Mouse (Mus musculus): ENCODE measurements around the gene Gm49358. TPM values are rescaled to one million over a fixed set of nuclear protein-coding genes. Genes with fewer than 3 reads are reported as not detected.

Gene Gm49358
- polyA plus RNA-seq, 1 experiment = not detected

DNA sequence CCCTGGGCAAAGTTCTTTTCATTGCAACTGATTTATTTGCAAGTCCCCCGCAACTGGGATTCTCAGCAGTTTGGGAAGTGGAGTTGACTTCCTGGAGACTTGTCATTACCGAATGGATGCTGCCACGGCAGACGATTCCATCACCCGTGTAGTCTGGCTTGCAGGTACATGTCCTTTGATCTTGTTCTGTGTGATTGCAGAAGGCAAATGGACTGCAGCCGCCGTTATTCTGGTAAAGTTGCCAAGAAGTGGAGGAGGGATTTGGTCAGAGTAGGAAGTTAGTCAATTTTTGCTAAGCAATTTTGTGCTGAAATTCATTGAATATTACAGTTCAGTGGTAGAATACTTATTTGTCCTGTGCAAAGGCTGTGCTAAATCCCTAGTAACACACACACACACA, 114.9 kb downstream of the Gm49358 start:
- Histone ChIP-seq H3K36me3 (ENCODE audit: control insufficient read depth, insufficient read depth, low read length) (no peaks in the 10 kb centered on the region), H3K4me1 (ENCODE audit: control insufficient read depth, insufficient read depth, insufficient read length) (no peaks in the 10 kb centered on the region), H3K4me3 (ENCODE audit: extremely low read depth, insufficient read depth, insufficient read length) (no peak overlapping the region), H3K27me3 (ENCODE audit: control insufficient read depth, insufficient read depth, low read length) (no peaks in the 10 kb centered on the region), H3K27ac (ENCODE audit: insufficient read depth, low read length) (no peak overlapping the region)
- DNase-seq (ENCODE audit: low read depth in 1 of 2, low spot score in 2 of 2) = no peak
- WGBS = 83% methylated on average over 7 of the region's 7 CpGs
- TF ChIP-seq POLR2A (IDR thresholded peaks at IDR 0.05; ENCODE audit: low read depth, low read length) (no peak), CTCF (IDR thresholded peaks at IDR 0.05; ENCODE audit: extremely low read depth, insufficient read depth, insufficient read length, insufficient replicate concordance) (no peak)

- Histone ChIP-seq H3K27me3 (ENCODE audit: control insufficient read depth, insufficient read depth, low read length) (no peaks in the 10 kb centered on the region), H3K36me3 (ENCODE audit: control insufficient read depth, insufficient read depth, low read length) (no peaks in the 10 kb centered on the region), H3K4me1 (ENCODE audit: control insufficient read depth, insufficient read depth, insufficient read length) (no peaks in the 10 kb centered on the region), H3K27ac (ENCODE audit: insufficient read depth, low read length) (no peak overlapping the region), H3K4me3 (ENCODE audit: extremely low read depth, insufficient read depth, insufficient read length) (no peak overlapping the region)
- DNase-seq (ENCODE audit: low read depth in 1 of 2, low spot score in 2 of 2) = no peak
- WGBS = 72% methylated on average over 5 of the region's 5 CpGs
- no peak for TF ChIP-seq CTCF (IDR thresholded peaks at IDR 0.05; ENCODE audit: extremely low read depth, insufficient read depth, insufficient read length, insufficient replicate concordance)
- TF ChIP-seq POLR2A (IDR thresholded peaks at IDR 0.05; ENCODE audit: low read depth, low read length) = no peak
Observed at GRCm38 (mm10) chr10:86880071-86880806, 116.5 kb downstream of the Gm49358 start.

- TF ChIP-seq CTCF (IDR thresholded peaks at IDR 0.05; ENCODE audit: extremely low read depth, insufficient read depth, insufficient read length, insufficient replicate concordance) = no peak
- TF ChIP-seq POLR2A (IDR thresholded peaks at IDR 0.05; ENCODE audit: low read depth, low read length) = no peak
- no peak for DNase-seq (ENCODE audit: low read depth in 1 of 2, low spot score in 2 of 2)
- Histone ChIP-seq H3K27me3 (ENCODE audit: control insufficient read depth, insufficient read depth, low read length) (no peaks in the 10 kb centered on the region), H3K4me3 (ENCODE audit: extremely low read depth, insufficient read depth, insufficient read length) (no peak overlapping the region), H3K27ac (ENCODE audit: insufficient read depth, low read length) (no peak overlapping the region), H3K36me3 (ENCODE audit: control insufficient read depth, insufficient read depth, low read length) (no peaks in the 10 kb centered on the region), H3K4me1 (ENCODE audit: control insufficient read depth, insufficient read depth, insufficient read length) (no peaks in the 10 kb centered on the region)
Observed at GRCm38 (mm10) chr10:86881448-86881847, 117.7 kb downstream of the Gm49358 start.

Other genes with a start within 250 kb of the Gm49358 start
- gene Hsp90b1, start 58.5 kb upstream of the Gm49358 start, polyA plus RNA-seq (2012; rRNA removed) = 24.2 and 26.6 TPM in 2 replicates
- gene Ttc41, start 58.2 kb upstream of the Gm49358 start, polyA plus RNA-seq (2012; rRNA removed) = 0.43 and 0.58 TPM in 2 replicates
- 4.5 and 4.9 TPM in 2 replicates for gene Nt5dc3, start 15.0 kb downstream of the Gm49358 start, polyA plus RNA-seq (2012; rRNA removed)
- 58.3 and 71.8 TPM in 2 replicates for gene Stab2, start 244.1 kb downstream of the Gm49358 start, polyA plus RNA-seq (2012; rRNA removed)